Mouse (Mus musculus) megakaryocyte, embryonic 14.5 days (primary cell): Measurements from ENCODE around the gene Plcxd1.

Source experiments
- FLI1 ChIP-seq: IDR thresholded peaks from 2 replicates; pipeline ENCODE4 v1.6.1; 2012; ENCODE audit warnings: low read length, inconsistent platforms, mixed read lengths
- GATA1 ChIP-seq: IDR thresholded peaks from 3 replicates; pipeline ENCODE4 v1.6.1; 2012; ENCODE audit warnings: mixed read lengths, low read length, inconsistent platforms, borderline replicate concordance

- no peak for TF ChIP-seq GATA1
- TF ChIP-seq FLI1, result no peak
Measured at GRCm38 (mm10) chr5:110091546-110091945, 8.2 kb upstream of the Plcxd1 start.
